Mouse (Mus musculus) layer of hippocampus, adult 11-12 months (tissue): Measurements from ENCODE around the gene Dnttip1.
A peak's percentile ranks its signal among the peaks of the same experiment; 100 is the strongest.
"Not testable (repeated sequence)": the region's sequence is repeated elsewhere in the genome, so short reads cannot be mapped to it uniquely, and the experiment has no call there.

Experiments used
- DNase-seq: peaks from one replicate; pipeline ENCODE4 v3.0.0; 2022; ENCODE audit warnings: low spot score

Dnttip1 gene

DNA sequence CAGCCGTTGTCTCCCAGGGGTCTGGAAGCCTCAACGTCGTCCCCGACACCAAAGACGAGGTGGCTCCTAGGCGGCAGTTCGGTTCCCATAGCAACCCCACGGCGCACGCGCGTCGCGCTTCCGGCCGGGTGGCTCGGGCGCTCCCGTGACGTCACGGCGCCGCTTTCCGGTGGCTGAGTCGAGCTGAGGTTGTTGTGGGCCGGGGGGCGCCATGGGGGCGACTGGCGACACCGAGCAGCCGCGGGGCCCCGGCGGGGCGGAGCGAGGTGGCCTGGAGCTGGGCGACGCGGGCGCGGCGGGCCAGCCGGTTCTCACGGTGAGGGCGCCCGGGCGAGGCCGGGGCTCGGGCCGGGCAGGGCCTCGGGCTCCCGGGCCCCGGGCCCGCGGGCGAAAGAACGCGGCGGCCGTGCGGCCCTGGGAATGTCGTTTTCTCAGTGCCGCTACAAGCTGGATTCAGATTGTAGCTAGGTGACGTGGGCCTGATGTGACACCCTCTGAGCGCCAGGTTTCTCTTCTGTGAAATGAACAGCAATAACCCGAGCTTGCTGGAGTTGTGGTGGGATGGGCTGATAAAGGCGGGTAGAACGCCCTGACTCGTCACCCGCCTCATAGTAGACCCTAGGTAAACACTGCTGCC lies at the start of gene Dnttip1, which contains the start of gene Wfdc3:
Dnttip1 (plus strand) TSS at position 141 of the 637 bp plus-strand sequence.
Wfdc3 (minus strand) TSS at position 89 of the 637 bp plus-strand sequence.
- peak; percentile 94 for DNase-seq

- no peak for DNase-seq
Observed at GRCm38 (mm10) chr2:164698201-164698600, 47.6 kb upstream of the Dnttip1 start, which contains the start of gene Spint4. Gene Spint4 (plus strand): TSS chr2:164698501.

DNA sequence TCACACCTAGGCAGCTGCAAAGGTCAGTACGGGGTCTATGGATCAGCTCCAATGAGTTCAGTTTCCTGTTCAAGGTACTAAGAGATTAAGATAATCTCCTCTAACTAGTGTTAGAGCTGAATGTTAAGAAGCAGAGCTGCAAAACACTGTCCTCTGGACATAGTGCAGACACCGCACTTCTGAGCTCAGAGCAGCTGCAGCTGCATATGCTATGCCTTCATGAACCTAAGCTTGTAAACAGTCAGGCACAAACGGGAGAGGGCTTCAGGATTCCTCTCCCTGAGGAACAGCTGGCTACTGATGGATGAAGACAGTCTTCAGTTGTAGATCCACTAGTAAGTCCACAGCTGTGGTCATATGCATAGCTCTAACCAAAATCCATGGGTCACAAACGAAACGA lies 44.8 kb upstream of the Dnttip1 start:
- no peak for DNase-seq

DNA sequence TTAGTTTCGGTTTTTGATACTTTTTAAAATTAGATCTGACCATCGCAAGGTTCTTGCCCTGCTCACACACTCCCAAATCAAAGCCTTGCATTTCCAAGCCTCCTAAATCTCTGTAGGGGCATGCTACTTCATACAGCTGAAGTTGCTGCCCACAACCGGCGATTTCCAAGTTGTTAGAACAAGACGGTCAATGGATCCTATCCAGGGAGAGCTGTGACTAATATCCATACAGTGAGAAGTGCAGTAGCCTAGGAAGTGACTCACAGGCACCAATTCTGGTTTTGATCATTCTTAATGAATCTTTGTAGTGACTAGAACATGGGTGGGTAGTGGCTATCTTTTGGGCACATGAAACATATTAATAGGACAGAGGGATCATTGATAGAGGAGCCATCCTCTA lies 44.0 kb upstream of the Dnttip1 start:
- DNase-seq = no peak

DNA sequence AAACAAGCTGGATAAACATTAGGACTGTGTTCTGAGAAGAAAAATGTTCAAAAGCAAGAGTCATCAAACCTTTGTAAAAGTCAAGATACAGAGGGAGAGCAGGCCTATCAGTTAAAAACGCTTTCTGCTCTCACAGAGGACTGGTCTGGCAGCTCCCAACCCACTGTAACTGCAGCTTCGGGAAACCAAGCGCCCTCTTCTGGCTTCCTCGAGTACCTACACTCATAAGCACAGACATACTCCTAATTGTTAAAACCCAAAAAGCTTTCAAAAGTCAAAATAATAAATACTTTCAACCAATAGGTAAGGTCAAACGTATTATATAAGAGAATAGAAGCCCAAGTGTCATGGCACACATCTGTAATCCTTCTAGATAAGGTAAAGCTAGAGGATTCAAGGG lies 41.5 kb upstream of the Dnttip1 start:
- DNase-seq = no peak

DNA sequence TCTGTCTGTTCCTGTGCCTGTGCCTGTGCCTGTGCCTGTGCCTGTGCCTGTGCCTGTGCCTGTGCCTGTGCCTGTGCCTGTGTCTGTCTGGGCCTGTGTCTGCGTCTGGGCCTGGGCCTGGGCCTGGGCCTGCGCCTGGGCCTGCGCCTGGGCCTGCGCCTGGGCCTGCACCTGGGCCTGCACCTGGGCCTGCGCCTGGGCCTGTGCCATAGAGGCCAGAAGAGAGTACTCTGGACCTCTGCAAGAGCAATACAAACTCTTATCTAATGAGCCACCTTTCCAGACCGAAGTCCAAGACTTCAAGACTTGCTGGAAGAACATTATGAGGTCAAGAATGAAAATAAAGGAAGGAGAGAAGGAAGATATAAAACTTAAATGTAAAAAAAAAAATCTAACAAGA lies 40.5 kb upstream of the Dnttip1 start:
- DNase-seq = no peak

DNA sequence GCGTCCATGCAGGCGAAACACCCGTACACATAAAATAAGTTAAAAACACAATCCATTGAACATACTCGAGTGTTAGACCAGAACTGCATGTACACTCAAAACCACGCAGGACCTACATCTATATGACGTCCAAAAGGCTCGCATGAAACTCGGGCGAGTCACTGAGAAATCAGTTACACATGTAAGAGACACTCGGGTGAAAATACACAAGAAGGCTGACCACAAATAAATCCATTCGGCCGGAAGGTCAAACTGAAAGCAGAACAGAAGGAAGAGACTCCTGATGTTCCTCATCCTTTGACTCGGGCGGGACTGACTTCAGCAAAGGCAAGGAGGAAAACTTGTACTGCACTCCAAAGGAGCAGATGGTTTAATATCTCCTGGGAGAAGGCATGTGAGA lies 39.8 kb upstream of the Dnttip1 start:
- DNase-seq = no peak

GRCm38 (mm10) chr2:164715005-164715404 lies 30.8 kb upstream of the Dnttip1 start, which contains the start of gene Spint5:
Gene Spint5 (plus strand): TSS chr2:164715305.
- no peak for DNase-seq

DNA sequence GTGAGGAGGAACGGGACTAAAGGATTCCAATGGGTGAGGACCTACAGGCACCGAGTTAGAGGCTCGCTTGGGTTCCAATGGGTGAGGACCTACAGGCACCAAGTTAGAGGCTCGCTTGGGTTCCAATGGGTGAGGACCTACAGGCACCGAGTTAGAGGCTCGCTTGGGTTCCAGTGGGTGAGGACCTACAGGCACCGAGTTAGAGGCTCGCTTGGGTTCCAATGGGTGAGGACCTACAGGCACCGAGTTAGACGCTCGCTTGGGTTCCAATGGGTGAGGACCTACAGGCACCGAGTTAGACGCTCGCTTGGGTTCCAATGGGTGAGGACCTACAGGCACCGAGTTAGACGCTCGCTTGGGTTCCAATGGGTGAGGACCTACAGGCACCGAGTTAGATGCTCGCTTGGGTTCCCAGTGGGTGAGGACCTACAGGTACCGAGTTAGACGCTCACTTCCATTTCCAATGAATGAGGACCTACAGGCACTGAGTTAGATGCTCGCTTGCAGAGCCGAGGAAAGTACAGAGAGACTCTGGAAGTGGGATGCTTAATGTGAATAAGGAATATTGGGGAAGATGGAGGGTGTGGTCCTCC lies 29.5 kb upstream of the Dnttip1 start:
- DNase-seq = not testable (repeated sequence)

DNA sequence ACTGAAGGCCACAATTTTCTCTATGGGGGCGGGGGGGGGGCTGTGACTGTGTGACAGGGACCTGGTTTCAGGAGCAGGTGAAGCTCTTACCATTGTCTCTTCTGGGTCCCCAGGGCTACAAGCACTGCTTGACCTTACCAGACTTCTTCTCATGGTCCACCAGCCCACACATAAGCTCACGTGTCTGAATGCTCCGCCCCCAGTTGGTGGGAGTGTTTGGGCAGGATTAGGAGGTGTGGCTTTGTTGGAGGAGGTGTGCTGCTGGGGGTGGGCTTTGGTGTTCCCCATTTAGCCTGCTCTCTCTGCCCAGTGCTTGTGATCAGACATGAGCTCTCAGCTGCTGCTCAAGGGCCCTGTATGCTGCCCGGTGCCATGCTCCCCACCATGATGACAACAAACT lies 22.5 kb upstream of the Dnttip1 start:
- DNase-seq = no peak

- DNase-seq = peak; percentile 60
Observed at GRCm38 (mm10) chr2:164725895-164726619, 19.7 kb upstream of the Dnttip1 start.

DNA sequence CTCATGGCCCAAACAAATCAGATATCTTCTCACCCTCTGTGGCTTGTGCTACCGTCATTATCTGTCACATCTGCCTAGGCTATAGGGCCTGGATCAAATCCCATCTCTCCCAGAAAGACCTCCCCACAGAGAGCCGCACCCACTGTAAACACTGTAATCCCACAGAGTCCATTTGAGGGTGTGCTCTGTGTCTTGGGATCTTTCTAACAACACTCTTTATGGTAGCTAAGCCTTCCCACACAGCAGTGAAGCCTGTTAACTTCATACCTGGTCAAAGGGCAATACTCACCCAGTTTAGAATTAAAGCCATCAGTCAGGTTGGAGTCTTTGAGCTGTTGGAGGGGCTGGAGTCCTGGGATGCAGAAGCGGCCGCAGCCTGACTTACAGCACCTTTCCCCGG lies 14.1 kb upstream of the Dnttip1 start:
- DNase-seq = no peak

- DNase-seq = no peak
Observed at GRCm38 (mm10) chr2:164733259-164733658, 12.5 kb upstream of the Dnttip1 start.

DNA sequence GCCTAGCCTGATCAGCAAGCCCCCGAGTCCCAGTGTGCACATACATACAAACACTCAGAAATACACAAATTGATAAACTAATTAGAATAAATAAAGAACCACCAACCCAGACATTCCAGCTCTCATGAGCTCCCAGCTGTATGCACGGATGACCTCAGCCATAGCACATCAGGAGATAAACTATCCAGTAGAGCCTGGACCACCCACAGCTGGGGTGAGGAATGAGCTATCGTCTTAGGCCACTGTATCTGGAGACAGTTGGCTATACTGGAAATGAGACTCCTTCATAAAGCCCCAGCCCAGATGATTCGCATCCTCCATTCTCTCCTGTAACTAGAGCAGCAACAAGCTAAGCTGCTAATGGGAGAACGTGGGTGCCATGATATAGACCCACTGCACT lies 10.9 kb upstream of the Dnttip1 start:
- DNase-seq = no peak

- DNase-seq = no peak
Observed at GRCm38 (mm10) chr2:164735446-164735845, 10.3 kb upstream of the Dnttip1 start.

GRCm38 (mm10) chr2:164737377-164738090 lies 8.2 kb upstream of the Dnttip1 start:
- no peak for DNase-seq

DNA sequence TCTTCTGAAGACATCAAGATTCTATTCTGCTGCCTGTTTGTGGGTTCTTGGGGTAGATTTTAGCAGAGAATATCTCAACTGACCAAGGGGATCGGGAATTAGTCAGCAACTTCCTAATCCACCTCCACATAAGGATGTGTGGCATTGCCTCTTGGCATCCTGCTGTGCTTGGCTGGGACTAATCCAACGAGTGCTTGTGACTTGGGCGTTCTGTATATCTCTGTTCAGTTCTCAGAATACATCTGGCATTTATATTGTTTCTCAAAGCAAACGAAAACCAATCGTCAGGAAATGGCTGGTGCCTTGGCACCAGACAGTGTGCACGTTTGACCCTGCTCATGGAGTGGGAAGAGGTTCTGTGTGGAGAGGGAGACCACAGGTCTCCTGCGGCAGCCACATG lies 5.9 kb upstream of the Dnttip1 start:
- no peak for DNase-seq

DNA sequence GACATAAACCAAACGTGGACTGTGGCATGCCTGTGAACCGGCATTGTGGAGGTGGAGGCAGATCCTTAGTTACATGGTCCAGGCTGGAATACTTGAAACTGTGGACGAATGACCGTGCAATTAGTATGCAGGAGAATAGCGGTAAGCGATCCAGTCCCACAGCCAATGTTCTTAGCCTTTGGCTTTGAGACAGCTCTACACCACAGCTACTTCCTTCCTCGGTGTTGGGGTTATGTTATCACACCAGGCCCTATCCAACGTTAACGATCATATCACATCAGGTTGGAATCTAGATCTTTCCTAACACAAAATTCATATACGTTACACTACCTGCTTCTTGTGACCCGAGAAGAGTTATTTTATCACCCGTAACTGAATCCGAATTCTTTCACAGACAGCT lies 796 bp upstream of the Dnttip1 start:
- no peak for DNase-seq

GRCm38 (mm10) chr2:164746693-164747092 lies 910 bp downstream of the Dnttip1 start:
- no peak for DNase-seq

DNA sequence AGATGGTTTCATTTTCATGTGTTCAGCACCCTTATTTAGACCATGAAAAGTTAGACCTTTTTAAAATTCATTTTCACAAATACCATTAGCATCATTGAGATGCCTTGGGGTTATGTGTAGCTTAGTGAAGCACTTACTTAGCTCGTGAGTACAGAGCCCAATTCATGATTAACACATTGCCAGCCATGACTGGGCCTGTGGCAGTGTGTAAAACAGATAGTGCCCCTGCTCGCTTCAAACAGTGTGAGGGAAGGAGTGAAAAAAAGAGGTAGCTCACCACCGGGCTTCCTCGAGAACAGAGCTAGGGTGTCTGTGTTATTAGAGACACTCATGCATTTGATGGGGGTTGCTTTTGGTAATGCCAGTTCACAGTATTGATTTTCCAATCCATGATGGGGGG lies 2.4 kb downstream of the Dnttip1 start:
- no peak for DNase-seq

DNA sequence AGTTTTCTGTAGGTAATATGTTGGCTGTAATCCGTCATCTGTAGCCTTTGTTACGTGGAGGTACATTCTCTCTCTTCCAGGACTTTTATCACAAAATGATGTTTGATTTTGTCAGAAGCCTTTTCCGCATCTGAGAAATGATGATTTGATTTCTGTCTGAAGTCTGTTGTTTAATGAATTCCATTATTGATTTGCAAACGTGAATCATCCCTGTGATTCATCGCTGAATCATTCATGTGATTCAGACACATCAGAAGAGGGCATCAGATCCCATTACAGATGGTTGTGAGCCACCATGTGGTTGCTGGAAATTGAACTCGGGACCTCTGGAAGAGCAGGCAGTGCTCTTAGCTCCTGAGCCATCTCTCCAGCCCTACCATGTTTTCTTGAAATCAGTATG lies 3.2 kb downstream of the Dnttip1 start:
- no peak for DNase-seq

DNA sequence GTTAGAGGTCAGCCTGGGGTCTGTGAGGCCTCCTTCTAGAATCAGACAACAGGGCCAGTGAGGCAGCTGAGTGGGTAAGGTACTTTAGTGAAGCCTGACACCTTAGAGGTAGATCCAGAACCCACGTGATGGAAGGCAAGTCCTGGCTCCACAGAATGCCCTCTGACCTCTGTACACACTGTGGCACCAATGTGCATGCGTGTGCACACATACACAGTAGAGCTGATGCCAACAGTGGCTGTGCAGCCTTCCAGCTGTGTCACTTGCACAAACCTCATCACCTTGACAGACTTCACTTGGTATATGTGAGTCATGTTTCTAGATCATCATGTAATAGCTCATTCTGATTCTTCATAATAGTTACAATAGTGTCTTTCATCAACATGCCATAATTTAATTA lies 6.7 kb downstream of the Dnttip1 start:
- no peak for DNase-seq

GRCm38 (mm10) chr2:164754105-164754504 lies 8.3 kb downstream of the Dnttip1 start:
- DNase-seq = no peak
